Mouse (Mus musculus) forebrain, embryonic 14.5 days (tissue): Measurements from ENCODE around the gene Kirrel3. TPM values are rescaled to one million over a fixed set of nuclear protein-coding genes. Genes with fewer than 3 reads are reported as not detected.

Source experiments
- ATAC-seq: fragments of 200-750 bp; cut with Nextera tagmentation; 2 replicates; pipeline ENCODE4 v1.8.0; 2017; ENCODE audit warnings: mild to moderate bottlenecking, moderate library complexity
- DNase-seq: peaks from one replicate; pipeline ENCODE4 v3.0.0-alpha.2; 2015; ENCODE audit warnings: low spot score
- H3K27ac ChIP-seq: fragments of 300-500 bp; sonication (generic); 2 replicates; pipeline ENCODE4 v1.5.1; 2014; ENCODE audit warnings: low read depth, mild to moderate bottlenecking, control low read depth, low read length, moderate library complexity
- H3K27me3 ChIP-seq: fragments of 300-500 bp; sonication (generic); replicated peaks from 2 replicates; pipeline ENCODE4 v1.6.1; 2014; ENCODE audit warnings: low read length, control low read depth, mixed read lengths; ENCODE audit not compliant: control insufficient read depth, insufficient read depth
- H3K36me3 ChIP-seq: fragments of 300-500 bp; sonication (generic); 2 replicates; pipeline ENCODE4 v1.6.1; 2014; ENCODE audit warnings: low read length, control low read depth; ENCODE audit not compliant: control insufficient read depth, insufficient read depth
- H3K4me1 ChIP-seq: fragments of 300-500 bp; sonication (generic); 2 replicates; pipeline ENCODE4 v1.6.1; 2014; ENCODE audit warnings: antibody characterized with exemption, low read length, control low read depth; ENCODE audit not compliant: control insufficient read depth, insufficient read depth
- H3K4me2 ChIP-seq: fragments of 300-500 bp; sonication (generic); 2 replicates; pipeline ENCODE4 v1.6.1; 2014; ENCODE audit warnings: mild to moderate bottlenecking, control low read depth, low read length
- H3K4me3 ChIP-seq: fragments of 300-500 bp; sonication (generic); 2 replicates; pipeline ENCODE4 v1.5.1; 2014; ENCODE audit warnings: low read depth, low read length, control low read depth
- H3K9ac ChIP-seq: fragments of 300-500 bp; sonication (generic); 2 replicates; pipeline ENCODE4 v1.6.1; 2014; ENCODE audit warnings: mild to moderate bottlenecking, low read length, control low read depth, moderate library complexity
- H3K9me3 ChIP-seq: fragments of 300-500 bp; sonication (generic); replicated peaks from 2 replicates; pipeline ENCODE4 v1.6.1; 2016; ENCODE audit warnings: low read length, control low read depth, mixed read lengths; ENCODE audit not compliant: control insufficient read depth
- WGBS: fragments of 180-500 bp; shearing (Covaris S2); extraction: QIAGEN DNeasy Blood & Tissue Kit; methylation state at CpG from one replicate; pipeline ENCODE4 v1.1.7; 2014; 5-methylcytosine and 5-hydroxymethylcytosine counted together
- polyA plus RNA-seq: library from polyadenylated mRNA; unstranded; fragments of >200 nt; fragmentation: Nextera tagmentation; extraction: Ambion mirVana; gene quantifications from 2 replicates; pipeline ENCODE4 v1.2.1, GENCODE M21; 2014

Gene Kirrel3
- polyA plus RNA-seq, 1 experiment from 2014 or later = 31.0 TPM

DNA sequence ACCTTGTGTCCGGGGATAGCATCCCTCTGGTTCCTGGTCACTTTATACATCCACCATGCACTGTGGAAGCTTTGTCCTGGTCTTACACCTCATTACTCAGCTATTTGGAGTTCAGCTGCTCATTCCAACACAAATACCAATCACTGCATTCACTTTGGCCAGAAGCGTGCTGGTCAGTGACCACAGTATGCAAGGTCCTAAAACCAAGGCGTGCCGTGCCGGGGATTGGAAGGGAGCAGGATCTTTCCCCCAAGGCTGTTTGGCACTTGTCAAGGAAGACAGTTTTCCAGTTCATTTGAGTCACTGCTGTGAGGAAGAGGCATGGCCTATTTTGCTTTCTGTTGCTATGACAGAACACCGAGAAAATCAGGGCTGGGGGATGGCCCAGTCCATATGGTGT, 546.8 kb downstream of the Kirrel3 start:
- DNase-seq (no peak), ATAC-seq (no peak)
- Histone ChIP-seq H3K36me3 (no peaks in the 10 kb centered on the region), H3K4me1 (no peaks in the 10 kb centered on the region), H3K4me3 (no peak overlapping the region), H3K4me2 (no peak overlapping the region), H3K9me3 (no peaks in the 10 kb centered on the region; the same call in 1 of the 2 replicates), H3K27me3 (no peaks in the 10 kb centered on the region), H3K27ac (no peak overlapping the region), H3K9ac (no peak overlapping the region)
- WGBS = 51% methylated on average over 6 of the region's 6 CpGs

DNA sequence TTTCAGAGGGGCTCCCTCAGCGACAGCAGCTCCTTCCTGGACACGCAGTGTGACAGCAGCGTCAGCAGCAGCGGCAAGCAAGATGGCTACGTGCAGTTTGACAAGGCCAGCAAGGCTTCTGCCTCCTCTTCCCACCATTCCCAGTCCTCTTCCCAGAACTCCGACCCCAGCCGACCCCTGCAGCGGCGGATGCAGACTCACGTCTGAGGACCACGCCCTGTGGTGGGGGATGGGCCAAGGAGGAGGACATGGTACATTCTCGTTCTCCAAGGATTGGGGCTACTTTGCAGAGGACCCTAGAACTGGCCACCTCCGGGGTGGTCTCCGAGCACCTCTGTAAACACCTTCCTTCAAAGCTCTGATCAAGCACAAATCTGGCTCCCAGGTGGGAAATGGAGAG, 549.4 kb downstream of the Kirrel3 start:
- ATAC-seq (no peak), DNase-seq (no peak)
- H3K4me2 ChIP-seq = no peak overlapping the region
- no peak overlapping the region for H3K4me3 ChIP-seq
- no peak overlapping the region for H3K9ac ChIP-seq
- H3K36me3 ChIP-seq = no peaks in the 10 kb centered on the region
- H3K9me3 ChIP-seq = no peaks in the 10 kb centered on the region; the same call in 1 of the 2 replicates
- 59% methylated on average over 14 of the region's 14 CpGs for WGBS
- no peak overlapping the region for H3K27ac ChIP-seq
- no peaks in the 10 kb centered on the region; the same call in 1 of the 2 replicates for H3K4me1 ChIP-seq
- H3K27me3 ChIP-seq = no peaks in the 10 kb centered on the region

DNA sequence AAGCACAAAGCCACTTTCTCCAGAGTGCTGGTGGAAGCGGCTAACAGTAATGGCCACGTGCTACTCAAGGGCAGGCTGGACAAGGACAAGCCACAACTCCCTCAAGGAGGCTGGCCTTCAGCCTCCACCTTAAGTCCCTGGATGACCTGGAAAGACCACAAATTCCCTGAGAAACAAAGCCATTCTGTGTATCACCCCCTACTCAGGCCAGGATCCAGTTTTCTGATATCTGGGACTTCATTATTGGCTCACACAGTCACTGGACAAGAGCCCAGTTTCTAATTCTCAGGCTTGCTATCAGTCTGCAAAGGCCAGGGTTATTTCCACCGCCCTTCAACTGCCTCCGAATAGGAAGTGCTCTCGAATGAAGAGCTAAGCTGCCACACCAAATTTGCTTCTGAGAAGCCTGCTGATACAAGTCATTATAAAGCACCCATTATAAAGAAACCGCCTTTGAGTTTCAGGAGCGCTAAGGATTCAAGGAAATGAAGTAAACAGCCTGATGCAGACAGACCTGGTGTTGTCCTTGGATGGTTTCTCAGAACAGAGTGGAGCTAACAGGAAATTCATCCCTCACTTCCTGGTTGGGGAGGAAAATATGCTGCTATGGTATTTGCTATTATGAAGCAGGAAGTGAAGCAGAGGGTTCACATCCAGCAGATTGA, 553.4 kb downstream of the Kirrel3 start:
- ATAC-seq = peak; percentile 40; the same call in 1 of the 2 replicates
- peak; percentile 47 for DNase-seq
- Histone ChIP-seq H3K4me1 (peaks cover 6% of the 10 kb centered on the region), H3K4me2 (no peak overlapping the region), H3K9me3 (no peaks in the 10 kb centered on the region; the same call in 1 of the 2 replicates), H3K36me3 (no peaks in the 10 kb centered on the region), H3K27me3 (no peaks in the 10 kb centered on the region), H3K9ac (no peak overlapping the region), H3K27ac (peak overlapping the region; percentile 21; the same call in 1 of the 2 replicates), H3K4me3 (no peak overlapping the region)
- WGBS = 49% methylated on average over 7 of the region's 7 CpGs

DNA sequence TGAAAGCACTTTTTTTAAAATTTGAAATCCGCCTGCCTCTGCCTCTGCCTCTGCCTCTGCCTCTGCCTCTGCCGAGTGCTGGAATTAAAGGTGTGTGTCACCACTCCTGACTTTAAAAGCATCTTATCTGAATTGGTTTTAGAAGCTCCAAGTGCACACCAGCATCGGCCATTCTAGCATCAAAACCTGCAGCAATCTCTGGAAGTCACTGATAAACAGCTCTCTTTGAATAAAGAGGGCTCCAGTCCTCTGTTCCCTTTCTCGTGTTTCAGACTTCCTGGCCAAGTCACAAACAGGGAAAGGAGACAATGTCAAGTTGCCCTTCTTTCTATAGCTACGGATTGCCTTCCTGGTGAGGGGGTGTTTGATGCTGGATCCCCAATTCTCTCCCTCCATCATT, 554.2 kb downstream of the Kirrel3 start:
- Histone ChIP-seq H3K9me3 (no peaks in the 10 kb centered on the region; the same call in 1 of the 2 replicates), H3K4me1 (peaks cover 11% of the 10 kb centered on the region), H3K27ac (no peak overlapping the region), H3K4me3 (no peak overlapping the region), H3K27me3 (no peaks in the 10 kb centered on the region), H3K4me2 (no peak overlapping the region), H3K36me3 (no peaks in the 10 kb centered on the region), H3K9ac (no peak overlapping the region)
- no peak for DNase-seq
- ATAC-seq = no peak
- 69% methylated on average over 5 of the region's 5 CpGs for WGBS

DNA sequence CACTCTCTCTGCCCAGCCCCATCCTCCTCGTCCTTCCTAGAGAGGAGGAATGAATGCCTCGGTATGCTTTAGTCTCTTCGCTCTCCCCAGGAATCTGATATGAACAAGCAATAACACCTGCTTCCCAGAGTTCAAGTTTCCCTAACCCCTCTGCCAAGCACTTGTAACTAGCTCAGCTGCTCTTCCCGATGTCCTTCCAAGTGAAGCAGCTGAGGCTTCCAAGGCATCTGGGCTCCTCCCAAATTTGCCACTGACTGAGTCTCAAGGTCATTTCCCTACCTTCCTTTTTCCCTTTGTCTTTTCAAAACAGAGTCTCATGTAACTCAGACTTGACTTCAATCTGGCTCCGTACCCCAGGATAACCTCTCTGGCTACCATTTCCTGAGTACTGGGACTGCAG, 555.8 kb downstream of the Kirrel3 start:
- no peaks in the 10 kb centered on the region for H3K36me3 ChIP-seq
- DNase-seq (no peak), ATAC-seq (no peak)
- no peak overlapping the region for H3K4me2 ChIP-seq
- no peaks in the 10 kb centered on the region; the same call in 1 of the 2 replicates for H3K9me3 ChIP-seq
- no peak overlapping the region for H3K27ac ChIP-seq
- WGBS = 82% methylated on average over 5 of the region's 5 CpGs
- no peak overlapping the region for H3K4me3 ChIP-seq
- no peak overlapping the region for H3K9ac ChIP-seq
- no peaks in the 10 kb centered on the region for H3K27me3 ChIP-seq
- peaks cover 15% of the 10 kb centered on the region for H3K4me1 ChIP-seq

DNA sequence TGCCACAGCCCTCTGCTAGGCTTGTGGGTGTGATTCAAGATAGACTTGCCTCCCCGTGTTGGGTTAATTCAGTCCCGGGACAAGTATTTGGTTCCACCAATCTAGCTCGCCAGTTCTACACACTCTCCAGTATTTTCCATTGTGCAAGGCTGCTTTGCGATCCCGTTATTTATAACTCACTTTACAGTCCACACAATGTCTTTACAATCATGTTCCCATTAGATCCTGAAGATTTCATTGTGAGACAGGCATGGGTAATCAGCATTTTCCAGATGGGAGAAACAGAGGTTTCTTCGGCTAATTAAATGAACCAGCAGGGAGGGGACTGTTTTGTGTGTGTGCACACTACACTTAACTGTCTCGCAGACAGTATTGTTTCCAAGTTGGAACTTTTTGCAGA, 557.9 kb downstream of the Kirrel3 start:
- Histone ChIP-seq H3K9me3 (no peaks in the 10 kb centered on the region), H3K4me3 (no peak overlapping the region), H3K36me3 (no peaks in the 10 kb centered on the region), H3K4me1 (peaks cover 15% of the 10 kb centered on the region), H3K4me2 (no peak overlapping the region), H3K27ac (no peak overlapping the region), H3K27me3 (no peaks in the 10 kb centered on the region), H3K9ac (no peak overlapping the region)
- ATAC-seq (no peak), DNase-seq (no peak)
- WGBS = 6% methylated on average over 7 of the region's 7 CpGs

DNA sequence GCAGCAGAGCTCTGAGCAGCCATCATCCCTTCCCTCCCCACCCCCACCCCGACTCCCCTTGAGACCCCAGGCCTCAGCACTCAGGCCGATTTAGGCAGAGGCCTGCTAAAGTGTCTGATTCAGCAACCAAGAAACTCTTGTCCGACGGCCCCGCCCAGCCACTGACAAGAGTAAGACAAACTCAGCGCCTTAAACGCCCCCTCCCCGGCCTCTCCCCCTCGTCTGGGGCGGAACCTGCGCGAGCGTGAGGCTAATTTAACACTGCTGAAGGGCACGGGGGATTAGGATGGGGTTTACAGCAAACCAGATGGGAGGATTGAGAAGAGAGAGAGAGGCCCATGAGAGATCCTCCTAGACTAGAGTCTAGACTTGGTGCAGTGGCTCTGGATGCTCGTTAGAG, 558.8 kb downstream of the Kirrel3 start:
- Histone ChIP-seq H3K27ac (no peak overlapping the region), H3K4me2 (no peak overlapping the region), H3K4me3 (no peak overlapping the region), H3K27me3 (no peaks in the 10 kb centered on the region), H3K36me3 (no peaks in the 10 kb centered on the region), H3K9ac (peak overlapping the region; percentile 42; the same call in 1 of the 2 replicates), H3K4me1 (peaks cover 15% of the 10 kb centered on the region), H3K9me3 (no peaks in the 10 kb centered on the region)
- 7% methylated on average over 15 of the region's 15 CpGs for WGBS
- ATAC-seq (peak; percentile 11; the same call in 1 of the 2 replicates), DNase-seq (no peak)

DNA sequence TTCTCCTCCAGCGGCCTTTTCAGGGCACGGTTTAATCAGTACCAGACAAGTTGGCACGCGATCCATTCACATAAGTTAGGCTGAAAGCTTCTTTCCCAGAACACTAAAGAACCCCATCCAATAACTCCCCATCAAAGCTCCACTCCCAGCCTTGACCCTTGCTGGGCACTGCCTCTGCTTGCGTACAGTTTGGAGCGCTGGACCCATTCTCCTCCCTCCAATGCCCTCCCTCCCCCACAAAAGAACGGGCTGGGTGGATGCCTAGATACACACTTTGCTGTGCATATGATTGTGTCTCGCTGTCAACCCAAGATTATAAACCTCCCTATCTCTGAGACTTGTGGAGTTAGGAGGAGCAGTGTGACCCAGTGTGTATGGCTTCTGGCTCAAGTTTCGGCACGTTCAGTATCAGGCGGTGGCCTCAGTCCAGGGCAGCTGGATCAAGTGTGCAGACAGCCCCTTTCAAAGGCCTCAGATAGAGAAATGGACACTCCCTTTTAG, 559.4 kb downstream of the Kirrel3 start:
- Histone ChIP-seq H3K4me1 (peaks cover 15% of the 10 kb centered on the region), H3K27ac (no peak overlapping the region), H3K36me3 (no peaks in the 10 kb centered on the region), H3K27me3 (no peaks in the 10 kb centered on the region), H3K9me3 (no peaks in the 10 kb centered on the region), H3K4me2 (no peak overlapping the region), H3K4me3 (no peak overlapping the region), H3K9ac (no peak overlapping the region)
- 48% methylated on average over 11 of the region's 11 CpGs for WGBS
- peak; percentile 33 for DNase-seq
- ATAC-seq = peak; percentile 5; the same call in 1 of the 2 replicates

DNA sequence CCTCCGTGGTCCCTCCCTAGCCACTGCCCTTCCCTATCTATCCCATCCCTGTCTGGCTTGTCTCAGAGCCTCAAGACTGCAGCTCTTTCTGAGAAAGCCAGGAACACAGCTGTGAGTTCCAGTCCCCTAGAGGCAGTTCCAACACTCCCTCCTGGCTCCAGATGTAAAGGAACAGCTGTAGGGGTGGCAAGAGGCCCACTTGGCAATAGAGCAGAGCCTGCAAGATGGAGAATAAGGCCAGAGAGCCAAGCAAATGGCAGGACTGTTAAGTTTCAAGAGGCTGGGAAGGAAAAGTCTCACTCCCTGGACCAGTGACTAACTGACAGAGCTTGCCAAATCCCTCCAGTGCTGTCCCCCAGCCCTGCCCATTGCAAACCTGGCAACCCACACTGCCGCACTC, 560.1 kb downstream of the Kirrel3 start:
- H3K27ac ChIP-seq = no peak overlapping the region
- no peak overlapping the region for H3K4me2 ChIP-seq
- H3K9me3 ChIP-seq = no peaks in the 10 kb centered on the region
- DNase-seq = no peak
- H3K4me1 ChIP-seq = peaks cover 15% of the 10 kb centered on the region
- ATAC-seq = no peak
- H3K27me3 ChIP-seq = no peaks in the 10 kb centered on the region
- WGBS = 78% methylated on average over 2 of the region's 2 CpGs
- H3K9ac ChIP-seq = no peak overlapping the region
- H3K4me3 ChIP-seq = no peak overlapping the region
- no peaks in the 10 kb centered on the region for H3K36me3 ChIP-seq
